Mouse (Mus musculus) myocyte (in vitro differentiated cells): Measurements from ENCODE around the gene Acot5.

ENCODE experiments used
- E2F4 ChIP-seq: IDR thresholded peaks from one replicate; pipeline ENCODE4 v1.6.1; 2011; ENCODE audit warnings: mild to moderate bottlenecking, control low read depth, moderate library complexity; ENCODE audit not compliant: insufficient read depth
- MAX ChIP-seq: IDR thresholded peaks from one replicate; pipeline ENCODE4 v1.6.1; 2011; ENCODE audit warnings: low read depth, mild to moderate bottlenecking, control low read depth
- MYOD1 ChIP-seq, 3 experiments: IDR thresholded peaks; one replicate each; pipeline ENCODE4 v1.6.1; 2011; ENCODE audit warnings: control low read depth in 2 of 3, low read depth in 2 of 3, mild to moderate bottlenecking in 2 of 3, moderate library complexity in 1 of 3; ENCODE audit not compliant: insufficient read length in 2 of 3, control insufficient read depth in 1 of 3
- MYOG ChIP-seq, 3 experiments: IDR thresholded peaks; one replicate each; pipeline ENCODE4 v1.6.1; 2011; ENCODE audit warnings: control low read depth in 2 of 3, low read depth in 2 of 3, mild to moderate bottlenecking in 2 of 3; ENCODE audit not compliant: insufficient read length in 2 of 3, control insufficient read depth in 1 of 3, insufficient read depth in 1 of 3
- POLR2A ChIP-seq: IDR thresholded peaks from one replicate; pipeline ENCODE4 v1.6.1; 2011; ENCODE audit warnings: low read depth, mild to moderate bottlenecking, control low read depth, moderate library complexity; ENCODE audit not compliant: insufficient read length

- TF ChIP-seq MAX (no peak), E2F4 (no peak), POLR2A (no peak), MYOG (IDR thresholded peaks at IDR 0.05; ENCODE audit: control insufficient read depth in 1 of 3, insufficient read depth in 1 of 3, insufficient read length in 2 of 3, low read depth in 2 of 3) (no peak), MYOD1 (IDR thresholded peaks at IDR 0.05; ENCODE audit: control insufficient read depth in 1 of 3, insufficient read length in 2 of 3, low read depth in 2 of 3) (no peak)
Observed at GRCm38 (mm10) chr12:84068986-84069385, at the start of gene Acot5.
